Mouse (Mus musculus) induced T-regulatory cell, adult 2 months (primary cell): ENCODE results near the gene Slc25a4.
"Not testable (repeated sequence)": the region's sequence is repeated elsewhere in the genome, so short reads cannot be mapped to it uniquely, and the experiment has no call there.

Source experiments
- DNase-seq: peaks from one replicate; pipeline ENCODE4 v3.0.0-alpha.2; 2012; ENCODE audit warnings: low read depth

Slc25a4 gene

DNA sequence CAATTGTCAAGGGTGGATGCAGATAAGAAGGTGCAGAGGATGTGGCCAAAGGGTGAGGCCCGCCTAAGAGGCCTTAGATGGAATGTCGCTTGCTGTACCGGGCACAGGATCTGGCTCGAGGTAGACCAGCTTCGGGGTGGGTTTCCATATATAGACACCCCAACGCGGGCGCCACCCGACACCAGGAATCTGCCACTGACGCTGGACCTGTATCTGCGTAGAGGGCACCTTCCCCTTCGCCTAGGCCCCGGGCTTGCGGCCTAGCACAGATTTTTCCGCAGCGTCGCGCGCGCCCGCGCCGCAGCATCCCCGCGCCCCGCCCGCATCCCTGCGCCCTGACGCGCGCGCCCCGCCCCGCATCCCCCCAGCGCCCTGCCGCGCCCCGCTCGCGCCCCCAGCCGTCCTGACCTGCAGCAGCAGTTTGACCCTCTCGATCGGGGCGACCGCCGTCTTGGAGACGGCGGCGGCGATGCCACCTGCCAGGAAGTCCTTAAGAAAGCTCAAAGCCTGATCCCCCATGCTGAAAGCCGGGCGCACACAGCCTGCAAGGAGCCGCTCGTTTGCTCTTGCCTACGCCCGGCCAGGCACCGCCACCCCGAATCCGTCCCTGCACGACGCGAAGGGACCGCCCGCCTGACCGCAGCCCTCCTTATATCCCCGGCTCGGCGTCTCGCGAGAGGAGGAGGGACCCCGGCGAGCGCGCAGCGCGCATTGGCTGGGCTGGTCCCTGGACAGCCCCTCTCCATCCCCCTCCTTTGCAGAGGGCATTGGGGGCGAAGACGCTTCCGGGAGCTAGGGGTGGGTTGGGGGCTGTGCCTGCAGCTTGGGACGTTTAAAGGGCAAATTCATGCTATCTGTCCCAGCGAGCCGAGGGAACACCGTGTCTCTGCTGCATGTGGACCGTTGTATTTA lies at the start of gene Slc25a4:
Slc25a4 (minus strand) TSS at position 881 of the 912 bp plus-strand sequence.
- DNase-seq = peak; percentile 92

GRCm38 (mm10) chr8:46257921-46258682 lies 47.0 kb upstream of the Slc25a4 start:
- no peak for DNase-seq

- no peak for DNase-seq
Measured at GRCm38 (mm10) chr8:46252456-46252855, 41.4 kb upstream of the Slc25a4 start.

- DNase-seq = no peak
Measured at GRCm38 (mm10) chr8:46251561-46251960, 40.5 kb upstream of the Slc25a4 start.

GRCm38 (mm10) chr8:46246346-46246745 lies 35.3 kb upstream of the Slc25a4 start:
- no peak for DNase-seq

DNA sequence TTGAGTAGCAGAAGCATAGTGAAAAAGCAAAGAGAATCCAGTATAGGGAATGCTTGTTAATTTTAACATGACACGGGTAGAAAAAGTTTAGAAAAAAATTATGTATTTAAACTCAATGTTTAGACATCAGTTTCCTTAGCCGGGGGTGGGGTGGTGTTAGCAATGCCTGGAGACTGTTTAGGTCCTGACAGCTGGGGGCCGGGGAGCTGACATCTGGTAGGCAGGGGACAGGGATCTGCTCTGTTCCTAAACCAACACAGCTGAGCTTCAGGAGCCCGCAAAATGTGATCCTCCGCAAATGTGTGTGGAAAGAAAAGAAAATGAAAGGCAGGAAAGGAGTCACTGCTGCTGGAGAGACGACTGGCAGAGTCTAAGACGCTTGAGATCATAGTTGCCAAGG lies 31.9 kb upstream of the Slc25a4 start:
- DNase-seq = no peak

DNA sequence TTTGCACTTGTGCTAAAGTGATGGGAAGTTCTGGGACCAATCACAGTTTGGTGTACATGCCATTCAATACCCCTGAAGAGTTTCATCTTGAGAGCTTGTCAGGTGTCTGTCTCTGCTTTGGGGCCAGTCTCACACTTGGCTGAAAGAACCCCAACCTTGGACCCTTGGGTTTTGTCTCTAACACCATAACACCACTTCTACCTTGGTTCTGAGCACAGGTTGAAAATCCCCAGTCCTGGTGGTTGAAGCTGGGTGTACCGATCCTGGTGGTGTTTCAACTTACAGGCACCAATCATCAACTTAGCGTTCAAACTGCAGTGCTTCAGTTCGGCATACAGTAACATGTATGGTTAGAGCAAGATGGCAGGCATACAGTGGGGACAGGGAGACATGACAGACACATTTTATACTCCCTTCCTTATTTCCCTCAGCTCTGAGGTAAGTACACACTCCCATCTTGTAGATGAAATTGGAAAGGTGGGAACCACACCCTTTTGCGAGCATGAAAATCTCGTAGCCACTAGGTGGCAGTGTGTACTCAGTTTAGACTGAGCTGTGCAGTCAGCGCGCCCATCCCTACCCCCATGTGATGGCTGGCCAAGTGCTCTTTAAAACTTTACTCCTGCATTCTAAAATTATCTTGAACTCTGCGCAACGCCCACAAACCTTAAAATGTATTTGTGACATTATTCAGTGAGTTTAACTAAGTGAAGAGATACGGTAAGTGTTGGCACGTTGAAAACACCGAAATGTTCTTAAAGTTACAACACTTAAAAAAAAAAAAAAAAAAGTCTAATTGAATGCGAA lies 30.7 kb upstream of the Slc25a4 start:
- peak; percentile 76 for DNase-seq

- DNase-seq = peak; percentile 39
Measured at GRCm38 (mm10) chr8:46236441-46237223, 25.5 kb upstream of the Slc25a4 start.

DNA sequence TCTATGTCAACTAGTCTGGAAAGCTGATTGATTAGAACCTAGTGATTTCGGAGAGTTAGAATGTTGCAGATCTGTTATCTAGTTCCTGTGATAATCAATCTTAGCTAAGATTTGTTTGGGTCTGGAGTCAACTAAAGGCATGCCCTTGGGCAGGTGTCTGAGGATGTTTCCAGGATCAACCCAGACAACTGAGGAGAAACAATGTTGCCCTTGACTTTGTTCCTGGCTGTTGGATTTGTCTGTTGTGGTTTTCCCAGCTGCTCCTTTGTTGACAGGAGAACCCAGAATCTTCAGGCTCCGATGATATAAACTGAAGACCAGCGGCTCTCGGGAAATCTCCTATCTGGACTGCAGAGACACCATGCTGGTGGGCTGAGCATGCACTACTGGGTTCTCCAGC lies 23.7 kb upstream of the Slc25a4 start:
- DNase-seq = no peak

DNA sequence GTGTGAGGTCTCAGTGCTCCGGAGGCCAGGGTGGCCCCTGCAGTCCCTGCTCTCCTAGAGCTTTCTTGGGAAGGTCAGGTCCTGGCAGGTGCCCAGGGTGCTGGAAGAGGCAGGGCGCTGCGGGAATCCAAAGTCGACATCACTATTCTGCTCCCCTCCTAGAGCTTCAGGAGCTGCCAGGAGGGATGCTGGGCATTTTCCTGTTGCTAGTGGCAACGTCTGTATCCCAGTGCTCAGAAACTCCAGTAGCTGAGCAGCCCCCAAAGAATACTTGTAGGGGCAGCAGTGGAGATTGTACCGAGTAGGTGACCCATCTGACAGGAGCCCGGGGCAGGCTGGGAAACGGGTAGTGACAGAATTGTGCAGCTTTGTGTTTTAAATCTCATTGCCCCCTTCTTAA lies 21.7 kb upstream of the Slc25a4 start:
- no peak for DNase-seq

- DNase-seq = not testable (repeated sequence)
Measured at GRCm38 (mm10) chr8:46231968-46232367, 20.9 kb upstream of the Slc25a4 start.

DNA sequence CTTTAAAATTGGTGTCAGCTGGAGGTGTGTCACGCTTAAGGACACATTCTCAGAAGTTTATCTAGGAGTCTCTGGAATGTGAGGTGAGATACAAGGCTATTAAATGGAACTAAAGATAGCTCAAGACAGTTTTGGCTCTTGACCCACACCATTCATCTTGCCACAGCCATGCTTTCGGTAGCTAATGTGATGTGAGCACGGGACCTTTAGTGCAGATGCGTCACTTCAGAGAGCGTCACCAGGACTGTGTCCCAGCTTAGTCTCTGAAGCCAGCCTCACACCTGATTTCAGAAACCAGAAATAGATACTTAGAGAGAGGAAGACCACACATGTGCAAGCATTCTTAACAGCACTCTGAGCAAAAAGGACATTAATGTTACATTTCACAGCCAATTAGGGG lies 15.5 kb upstream of the Slc25a4 start:
- no peak for DNase-seq

- no peak for DNase-seq
Measured at GRCm38 (mm10) chr8:46225501-46225900, 14.4 kb upstream of the Slc25a4 start.

GRCm38 (mm10) chr8:46220566-46220965 lies 9.5 kb upstream of the Slc25a4 start:
- DNase-seq = no peak

DNA sequence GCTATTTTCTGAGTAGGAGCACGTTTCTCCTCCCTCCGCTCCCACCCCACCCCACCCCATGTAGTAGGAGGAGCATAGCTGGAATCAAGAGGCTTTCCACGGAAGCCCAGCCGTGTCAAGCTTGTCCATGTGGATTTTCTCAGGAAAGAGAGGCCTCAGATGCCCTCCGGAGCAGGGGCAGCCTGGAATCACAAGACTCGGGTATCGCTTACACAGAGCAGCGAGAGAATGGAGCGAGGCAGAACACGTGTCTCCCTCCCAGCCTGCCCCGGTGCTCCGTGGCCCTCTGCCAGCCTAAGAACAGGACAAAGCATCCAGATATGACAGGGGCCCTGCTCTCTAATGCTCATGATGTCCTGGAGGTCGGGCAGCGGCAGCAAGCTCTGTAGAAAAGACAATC lies 5.8 kb upstream of the Slc25a4 start:
- no peak for DNase-seq

GRCm38 (mm10) chr8:46213971-46214480 lies 2.9 kb upstream of the Slc25a4 start:
- DNase-seq = no peak

DNA sequence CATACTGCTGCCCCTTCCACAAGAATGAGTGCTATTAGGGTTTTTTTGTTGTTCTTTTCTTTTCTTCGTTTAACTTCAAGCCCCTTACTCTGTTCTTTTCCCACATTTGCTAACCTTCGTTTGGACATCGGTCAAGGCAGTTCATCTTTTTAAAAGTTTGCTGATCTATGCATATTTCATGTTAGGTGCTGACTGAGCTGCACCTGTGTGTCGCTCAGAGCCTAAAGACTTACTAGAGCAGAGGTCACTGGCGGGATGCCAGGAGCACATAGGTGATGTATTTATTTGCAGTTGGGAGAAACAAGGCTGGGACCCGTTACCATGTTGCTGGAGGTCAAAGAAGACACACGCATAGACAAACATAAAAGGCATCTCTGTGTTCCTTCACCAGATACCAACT lies 1.1 kb upstream of the Slc25a4 start:
- peak; percentile 11 for DNase-seq

- DNase-seq = no peak
Measured at GRCm38 (mm10) chr8:46211611-46212071, 557 bp upstream of the Slc25a4 start.

DNA sequence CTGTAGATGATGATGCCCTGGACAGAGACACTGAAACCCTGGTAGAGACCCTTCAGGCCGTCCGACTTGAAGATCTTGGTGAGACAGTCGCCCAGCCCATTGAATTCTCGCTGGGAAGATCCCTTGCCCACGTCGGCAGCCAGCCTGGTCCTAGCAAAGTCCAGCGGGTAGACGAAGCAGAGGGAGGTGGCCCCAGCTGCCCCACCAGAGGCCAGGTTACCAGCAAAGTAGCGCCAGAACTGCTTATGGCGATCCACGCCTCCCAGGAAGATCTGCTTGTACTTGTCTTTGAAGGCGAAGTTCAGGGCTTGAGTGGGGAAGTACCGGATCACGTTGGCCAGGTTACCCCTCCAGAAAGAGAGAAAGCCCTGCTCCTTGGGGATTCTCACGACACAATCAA lies 2.0 kb downstream of the Slc25a4 start:
- no peak for DNase-seq

GRCm38 (mm10) chr8:46208354-46208753 lies 2.7 kb downstream of the Slc25a4 start:
- no peak for DNase-seq

- no peak for DNase-seq
Measured at GRCm38 (mm10) chr8:46206107-46206506, 5.0 kb downstream of the Slc25a4 start.
